ENCODE assay signal across 10 mouse cellular contexts in genomic region chr1:54706621-54707020, GRCm38 (mm10).
DNase-seq lines count a peak whose midpoint lies in the region; ATAC-seq and TF ChIP-seq lines count a peak whose summit lies in the region.
"Had no signal": no experiment of that assay in that cellular context is flagged by ENCODE, and none has a peak within 500 bp of the region (broad histone marks: within the 10 kb centered on the region; RNA-seq: fewer than 3 reads in every experiment).

No protein-coding gene starts in this region.

- H3K27me3 ChIP-seq in embryonic facial prominence, embryonic 11.5 days (ENCODE audit: control insufficient read depth, insufficient read depth, low read length), result no peaks in the 10 kb centered on the region
- no peaks in the 10 kb centered on the region for H3K27me3 ChIP-seq in embryonic facial prominence, embryonic 10.5 days (replicated peaks; ENCODE audit: low read depth, poor library complexity, severe bottlenecking)
- no peaks in the 10 kb centered on the region for H3K27me3 ChIP-seq in midbrain, embryonic 13.5 days
- no peaks in the 10 kb centered on the region for H3K27me3 ChIP-seq in midbrain, embryonic 11.5 days (ENCODE audit: control insufficient read depth, insufficient read depth, low read length)
- no peaks in the 10 kb centered on the region for H3K27me3 ChIP-seq in forebrain, postnatal 0 days (ENCODE audit: insufficient read depth, low read length)
- no peaks in the 10 kb centered on the region for H3K27me3 ChIP-seq in splenic B cell, adult 2 months (ENCODE audit: control insufficient read depth, insufficient read depth, low read length, poor library complexity, severe bottlenecking)
- H3K27me3 ChIP-seq: lung, embryonic 15.5 days had no signal

- WGBS in embryonic facial prominence, embryonic 11.5 days, result 17% methylated on average over 3 of the region's 3 CpGs
- 28% methylated on average over 3 of the region's 3 CpGs for WGBS in embryonic facial prominence, embryonic 10.5 days
- WGBS in midbrain, embryonic 13.5 days, result 23% methylated on average over 3 of the region's 3 CpGs
- WGBS in midbrain, embryonic 11.5 days, result 30% methylated on average over 3 of the region's 3 CpGs
- WGBS in forebrain, postnatal 0 days, result 18% methylated on average over 3 of the region's 3 CpGs

- H3K9ac ChIP-seq in embryonic facial prominence, embryonic 11.5 days (replicated peaks; ENCODE audit: low read length), result no peak overlapping the region
- H3K9ac ChIP-seq in midbrain, embryonic 13.5 days (replicated peaks), result no peak overlapping the region
- no peak overlapping the region for H3K9ac ChIP-seq in midbrain, embryonic 11.5 days (ENCODE audit: low read length)
- no peak overlapping the region for H3K9ac ChIP-seq in forebrain, postnatal 0 days
- H3K9ac ChIP-seq: lung, embryonic 15.5 days had no signal

- H3K4me3 ChIP-seq in embryonic facial prominence, embryonic 11.5 days (ENCODE audit: low read depth, low read length), result no peak overlapping the region
- no peak overlapping the region for H3K4me3 ChIP-seq in embryonic facial prominence, embryonic 10.5 days
- H3K4me3 ChIP-seq in midbrain, embryonic 13.5 days (replicated peaks), result no peak overlapping the region
- H3K4me3 ChIP-seq in midbrain, embryonic 11.5 days (ENCODE audit: low read depth, low read length), result no peak overlapping the region
- H3K4me3 ChIP-seq in forebrain, postnatal 0 days (ENCODE audit: low read depth, low read length), result no peak overlapping the region
- H3K4me3 ChIP-seq: lung, embryonic 15.5 days had no signal

- no peaks in the 10 kb centered on the region for H3K4me1 ChIP-seq in embryonic facial prominence, embryonic 11.5 days (ENCODE audit: control insufficient read depth, insufficient read depth, low read length)
- H3K4me1 ChIP-seq in embryonic facial prominence, embryonic 10.5 days, result peaks cover 13% of the 10 kb centered on the region
- H3K4me1 ChIP-seq in midbrain, embryonic 13.5 days (replicated peaks), result peaks cover 16% of the 10 kb centered on the region
- H3K4me1 ChIP-seq in midbrain, embryonic 11.5 days (ENCODE audit: control insufficient read depth, insufficient read depth, low read length), result no peaks in the 10 kb centered on the region
- H3K4me1 ChIP-seq in forebrain, postnatal 0 days (ENCODE audit: insufficient read depth), result peaks cover 13% of the 10 kb centered on the region

- H3K9me3 ChIP-seq in embryonic facial prominence, embryonic 11.5 days (replicated peaks; ENCODE audit: control insufficient read depth, low read length), result no peaks in the 10 kb centered on the region
- no peaks in the 10 kb centered on the region for H3K9me3 ChIP-seq in embryonic facial prominence, embryonic 10.5 days
- H3K9me3 ChIP-seq in midbrain, embryonic 13.5 days, result no peaks in the 10 kb centered on the region
- H3K9me3 ChIP-seq in midbrain, embryonic 11.5 days (ENCODE audit: control insufficient read depth, low read length), result no peaks in the 10 kb centered on the region
- H3K9me3 ChIP-seq in forebrain, postnatal 0 days (ENCODE audit: low read length), result no peaks in the 10 kb centered on the region
- H3K9me3 ChIP-seq: lung, embryonic 15.5 days had no signal

- H3K36me3 ChIP-seq in embryonic facial prominence, embryonic 11.5 days (replicated peaks; ENCODE audit: control insufficient read depth, insufficient read depth, low read depth, low read length), result no peaks in the 10 kb centered on the region
- H3K36me3 ChIP-seq in embryonic facial prominence, embryonic 10.5 days (replicated peaks), result no peaks in the 10 kb centered on the region; the same call in 1 of the 2 replicates
- H3K36me3 ChIP-seq in midbrain, embryonic 13.5 days, result no peaks in the 10 kb centered on the region
- no peaks in the 10 kb centered on the region for H3K36me3 ChIP-seq in midbrain, embryonic 11.5 days (ENCODE audit: control insufficient read depth, insufficient read depth, low read length)
- H3K36me3 ChIP-seq in forebrain, postnatal 0 days (ENCODE audit: insufficient read depth), result no peaks in the 10 kb centered on the region
- H3K36me3 ChIP-seq in splenic B cell, adult 2 months (ENCODE audit: control insufficient read depth, insufficient read depth, low read length, poor library complexity, severe bottlenecking), result peaks cover 2% of the 10 kb centered on the region; the same call in 1 of the 2 replicates
- H3K36me3 ChIP-seq: lung, embryonic 15.5 days had no signal

- no peak overlapping the region for H3K4me2 ChIP-seq in embryonic facial prominence, embryonic 11.5 days (ENCODE audit: low read depth, low read length)
- no peak overlapping the region for H3K4me2 ChIP-seq in midbrain, embryonic 13.5 days (replicated peaks)
- no peak overlapping the region for H3K4me2 ChIP-seq in midbrain, embryonic 11.5 days
- no peak overlapping the region for H3K4me2 ChIP-seq in forebrain, postnatal 0 days (ENCODE audit: low read depth)
- H3K4me2 ChIP-seq: lung, embryonic 15.5 days had no signal

- no peak overlapping the region for H3K27ac ChIP-seq in embryonic facial prominence, embryonic 11.5 days (replicated peaks; ENCODE audit: low read depth, low read length)
- H3K27ac ChIP-seq in embryonic facial prominence, embryonic 10.5 days (replicated peaks), result no peak overlapping the region
- peak overlapping the region; percentile 63 for H3K27ac ChIP-seq in midbrain, embryonic 13.5 days
- H3K27ac ChIP-seq in midbrain, embryonic 11.5 days (ENCODE audit: low read depth, low read length), result no peak overlapping the region
- H3K27ac ChIP-seq in forebrain, postnatal 0 days (ENCODE audit: low read depth, low read length), result 0 out of 2 replicates have a peak overlapping the region, but pooled peaks have one; percentile 42
- H3K27ac ChIP-seq: lung, embryonic 15.5 days had no signal

- DNase-seq in embryonic facial prominence, embryonic 11.5 days (ENCODE audit: low spot score), result peak; percentile 28
- DNase-seq in embryonic facial prominence, embryonic 10.5 days (ENCODE audit: low spot score), result no peak
- no peak for DNase-seq in midbrain, embryonic 11.5 days (ENCODE audit: low spot score, missing footprints)
- peak; percentile 21 for DNase-seq in forebrain, postnatal 0 days
- peak; percentile 58 for DNase-seq in splenic B cell, adult 2 months (ENCODE audit: low read depth, low spot score)
- no peak for DNase-seq in right cerebral cortex, postnatal 10 days (ENCODE audit: low spot score in 2 of 2)
- no peak for DNase-seq in T-cell, adult 2 months (ENCODE audit: low spot score)
- DNase-seq: right cerebral cortex, postnatal 25 days had no signal

- no peak for ATAC-seq in embryonic facial prominence, embryonic 11.5 days (replicated peaks; ENCODE audit: insufficient number of reproducible peaks, low FRiP score, low TSS enrichment, low read depth)
- ATAC-seq in midbrain, embryonic 13.5 days, result no peak
- ATAC-seq in midbrain, embryonic 11.5 days (ENCODE audit: low FRiP score), result no peak
- ATAC-seq in forebrain, postnatal 0 days, result no peak

- peak; percentile 67 for TF ChIP-seq CTCF in forebrain, postnatal 0 days (IDR thresholded peaks at IDR 0.05; ENCODE audit: low read depth)

Comparison
In these comparisons a context has a peak if more than half of its experiments do, and no peak if none do; other contexts are left out.
1. DNase-seq: peak in embryonic facial prominence, embryonic 11.5 days (single experiment), forebrain, postnatal 0 days (single experiment) and splenic B cell, adult 2 months (single experiment); none in embryonic facial prominence, embryonic 10.5 days (single experiment), midbrain, embryonic 11.5 days (single experiment), right cerebral cortex, postnatal 10 days (0 of 2) and T-cell, adult 2 months (single experiment).
2. H3K27ac ChIP-seq: peak in midbrain, embryonic 13.5 days (single experiment) and forebrain, postnatal 0 days (single experiment); none in embryonic facial prominence, embryonic 11.5 days (single experiment), embryonic facial prominence, embryonic 10.5 days (single experiment) and midbrain, embryonic 11.5 days (single experiment).